Mouse (Mus musculus) lung, postnatal 14 days (tissue): ENCODE data around the gene Sh3bgrl3.
A peak's percentile ranks its signal among the peaks of the same experiment; 100 is the strongest.
"Not testable (repeated sequence)": the region's sequence is repeated elsewhere in the genome, so short reads cannot be mapped to it uniquely, and the experiment has no call there.

ENCODE experiments used
- DNase-seq: peaks from one replicate; pipeline ENCODE4 v3.0.0; 2021

The Sh3bgrl3 gene

GRCm38 (mm10) chr4:134128221-134128982 is at the start of gene Sh3bgrl3:
TSS of gene Sh3bgrl3 (minus strand) at chr4:134128789.
- peak; percentile 88 for DNase-seq

GRCm38 (mm10) chr4:134172391-134172790 is 43.8 kb upstream of the Sh3bgrl3 start:
- DNase-seq: peak; percentile 21

- no peak for DNase-seq
Measured at GRCm38 (mm10) chr4:134166906-134167305, 38.3 kb upstream of the Sh3bgrl3 start.

- DNase-seq: no peak
Measured at GRCm38 (mm10) chr4:134165548-134166465, 37.2 kb upstream of the Sh3bgrl3 start.

GRCm38 (mm10) chr4:134165024-134165423 is 36.4 kb upstream of the Sh3bgrl3 start:
- DNase-seq: no peak

- no peak for DNase-seq
Measured at GRCm38 (mm10) chr4:134164591-134164990, 36.0 kb upstream of the Sh3bgrl3 start.

- DNase-seq: peak; percentile 46
Measured at GRCm38 (mm10) chr4:134160071-134160470, 31.5 kb upstream of the Sh3bgrl3 start.

GRCm38 (mm10) chr4:134158774-134159173 is 30.2 kb upstream of the Sh3bgrl3 start:
- DNase-seq: no peak

- DNase-seq: no peak
Measured at GRCm38 (mm10) chr4:134157558-134157957, 29.0 kb upstream of the Sh3bgrl3 start.

- peak; percentile 27 for DNase-seq
Measured at GRCm38 (mm10) chr4:134156744-134157143, 28.2 kb upstream of the Sh3bgrl3 start.

GRCm38 (mm10) chr4:134155961-134156465 is 27.4 kb upstream of the Sh3bgrl3 start:
- DNase-seq: no peak

GRCm38 (mm10) chr4:134155531-134155930 is 26.9 kb upstream of the Sh3bgrl3 start:
- no peak for DNase-seq

GRCm38 (mm10) chr4:134154354-134154753 is 25.8 kb upstream of the Sh3bgrl3 start:
- no peak for DNase-seq

- DNase-seq: no peak
Measured at GRCm38 (mm10) chr4:134153656-134154055, 25.1 kb upstream of the Sh3bgrl3 start.

GRCm38 (mm10) chr4:134152112-134152511 is 23.5 kb upstream of the Sh3bgrl3 start:
- DNase-seq: no peak

GRCm38 (mm10) chr4:134149389-134149788 is 20.8 kb upstream of the Sh3bgrl3 start:
- no peak for DNase-seq

- DNase-seq: not testable (repeated sequence)
Measured at GRCm38 (mm10) chr4:134144297-134144696, 15.7 kb upstream of the Sh3bgrl3 start.

GRCm38 (mm10) chr4:134138857-134139256 is 10.3 kb upstream of the Sh3bgrl3 start:
- no peak for DNase-seq

- DNase-seq: no peak
Measured at GRCm38 (mm10) chr4:134136280-134136926, 7.8 kb upstream of the Sh3bgrl3 start.

GRCm38 (mm10) chr4:134132519-134133095 is 4.0 kb upstream of the Sh3bgrl3 start:
- no peak for DNase-seq

GRCm38 (mm10) chr4:134132117-134132516 is 3.5 kb upstream of the Sh3bgrl3 start:
- no peak for DNase-seq

GRCm38 (mm10) chr4:134129482-134129881 is 893 bp upstream of the Sh3bgrl3 start:
- no peak for DNase-seq

GRCm38 (mm10) chr4:134128983-134129362 is 384 bp upstream of the Sh3bgrl3 start:
- no peak for DNase-seq
